Mouse (Mus musculus) spleen, adult 2 months (tissue): Measurements from ENCODE around the gene Fezf1.

ENCODE experiments used
- CTCF ChIP-seq: fragments of 200-500 bp; IDR thresholded peaks from 2 replicates; pipeline ENCODE4 v1.5.1; 2011; ENCODE audit warnings: mild to moderate bottlenecking, inconsistent platforms; ENCODE audit not compliant: insufficient read depth, insufficient read length, insufficient replicate concordance; ENCODE audit errors: extremely low read depth
- POLR2A ChIP-seq: fragments of 200-500 bp; IDR thresholded peaks from 2 replicates; pipeline ENCODE4 v1.6.1; 2011; ENCODE audit warnings: low read depth, low read length, inconsistent platforms

GRCm38 (mm10) chr6:23281514-23281820 is 33.3 kb upstream of the Fezf1 start:
- TF ChIP-seq CTCF (no peak), POLR2A (no peak)
